Mouse (Mus musculus) lung, adult 2 months (tissue): ENCODE measurements around the gene Adam22.

Source experiments
- CTCF ChIP-seq: fragments of 200-500 bp; IDR thresholded peaks from 2 replicates; pipeline ENCODE4 v1.5.1; 2011; ENCODE audit warnings: mild to moderate bottlenecking, low read length, control low read depth; ENCODE audit not compliant: insufficient read depth
- POLR2A ChIP-seq: fragments of 200-500 bp; IDR thresholded peaks from 2 replicates; pipeline ENCODE4 v1.6.1; 2011; ENCODE audit warnings: low read depth, mild to moderate bottlenecking, control low read depth, low read length, borderline replicate concordance; ENCODE audit errors: extremely low read depth

DNA sequence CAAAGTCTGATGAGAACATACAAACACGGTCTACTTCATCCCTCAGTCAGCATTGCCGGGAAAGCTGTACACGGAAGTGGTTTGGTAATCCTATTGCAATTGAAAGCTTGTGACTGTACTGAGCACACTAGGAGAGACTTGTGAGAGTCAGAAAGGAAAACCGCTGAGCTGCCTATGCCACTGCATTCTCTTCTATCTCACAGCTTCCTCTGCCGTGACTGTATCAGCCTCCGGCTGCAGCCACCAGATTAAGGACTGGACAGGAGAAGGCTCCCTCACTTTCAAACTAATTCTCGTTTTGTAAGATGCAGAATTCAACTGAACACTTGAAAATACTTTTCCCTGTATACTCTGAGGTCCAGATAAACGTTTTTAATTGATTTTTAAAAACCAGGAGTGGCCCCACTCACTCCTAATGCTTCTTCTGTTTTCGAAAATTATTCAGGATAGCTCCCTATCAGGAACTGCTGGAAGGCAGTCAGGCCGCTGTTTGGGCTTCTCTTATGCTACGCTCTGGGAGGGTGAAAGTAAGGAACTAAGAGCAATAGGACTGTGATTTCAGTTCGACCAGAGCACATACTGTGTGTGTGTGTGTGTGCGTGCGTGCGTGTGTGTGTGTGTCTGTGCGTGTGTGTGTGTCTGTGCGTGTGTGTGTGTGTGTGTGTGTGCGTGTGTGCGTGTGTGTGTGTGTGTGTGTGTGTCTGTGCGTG lies 285.0 kb downstream of the Adam22 start:
- TF ChIP-seq POLR2A (no peak), CTCF (no peak)
